Mouse (Mus musculus) kidney, adult 2 months (tissue): ENCODE results near the gene Mt4. TPM values are rescaled to one million over a fixed set of nuclear protein-coding genes. Genes with fewer than 3 reads are reported as not detected.
A peak's percentile ranks its signal among the peaks of the same experiment; 100 is the strongest.

Experiments used
- DNase-seq: peaks from one replicate; pipeline ENCODE4 v3.0.0; 2021
- H3K27ac ChIP-seq: fragments of 200-500 bp; 2 replicates; pipeline ENCODE4 v1.5.1; 2012; ENCODE audit warnings: low read depth, low read length, control low read depth, inconsistent platforms; ENCODE audit not compliant: insufficient read depth
- H3K27me3 ChIP-seq: fragments of 200-500 bp; replicated peaks from 2 replicates; pipeline ENCODE4 v1.6.1; 2012; ENCODE audit warnings: mild to moderate bottlenecking, moderate library complexity, low read length, inconsistent platforms; ENCODE audit not compliant: control insufficient read depth, insufficient read depth
- H3K36me3 ChIP-seq: fragments of 200-500 bp; 2 replicates; pipeline ENCODE4 v1.6.1; 2012; ENCODE audit warnings: mild to moderate bottlenecking, moderate library complexity, low read length, inconsistent platforms; ENCODE audit not compliant: control insufficient read depth, insufficient read depth
- H3K4me1 ChIP-seq: fragments of 200-500 bp; 2 replicates; pipeline ENCODE4 v1.6.1; 2011; ENCODE audit warnings: low read length; ENCODE audit not compliant: control insufficient read depth, insufficient read depth
- H3K4me3 ChIP-seq: fragments of 200-500 bp; 2 replicates; pipeline ENCODE4 v1.5.1; 2011; ENCODE audit warnings: mild to moderate bottlenecking, low read depth, low read length, control low read depth; ENCODE audit not compliant: insufficient read depth
- CTCF ChIP-seq: fragments of 200-500 bp; conservative IDR thresholded peaks from 2 replicates; pipeline ENCODE4 v1.5.1; 2011; ENCODE audit warnings: low read depth, mild to moderate bottlenecking, control low read depth, low read length, moderate library complexity, mixed read lengths; ENCODE audit not compliant: insufficient read depth, insufficient read length
- POLR2A ChIP-seq: fragments of 200-500 bp; IDR thresholded peaks from one replicate; pipeline ENCODE4 v1.6.1; 2011; ENCODE audit warnings: low read depth, low read length, control low read depth
- WGBS: fragments of 180-500 bp; shearing (Covaris S2); methylation state at CpG from one replicate; pipeline ENCODE4 v1.1.7; 2018; 5-methylcytosine and 5-hydroxymethylcytosine counted together
- polyA plus RNA-seq: library from polyadenylated mRNA; depleted of rRNA; stranded (reverse); fragments of >200 nt; gene quantifications from 2 replicates; pipeline ENCODE4 v1.2.3, GENCODE M21; 2012

Gene Mt4
- polyA plus RNA-seq, 1 experiment, result not detected

DNA sequence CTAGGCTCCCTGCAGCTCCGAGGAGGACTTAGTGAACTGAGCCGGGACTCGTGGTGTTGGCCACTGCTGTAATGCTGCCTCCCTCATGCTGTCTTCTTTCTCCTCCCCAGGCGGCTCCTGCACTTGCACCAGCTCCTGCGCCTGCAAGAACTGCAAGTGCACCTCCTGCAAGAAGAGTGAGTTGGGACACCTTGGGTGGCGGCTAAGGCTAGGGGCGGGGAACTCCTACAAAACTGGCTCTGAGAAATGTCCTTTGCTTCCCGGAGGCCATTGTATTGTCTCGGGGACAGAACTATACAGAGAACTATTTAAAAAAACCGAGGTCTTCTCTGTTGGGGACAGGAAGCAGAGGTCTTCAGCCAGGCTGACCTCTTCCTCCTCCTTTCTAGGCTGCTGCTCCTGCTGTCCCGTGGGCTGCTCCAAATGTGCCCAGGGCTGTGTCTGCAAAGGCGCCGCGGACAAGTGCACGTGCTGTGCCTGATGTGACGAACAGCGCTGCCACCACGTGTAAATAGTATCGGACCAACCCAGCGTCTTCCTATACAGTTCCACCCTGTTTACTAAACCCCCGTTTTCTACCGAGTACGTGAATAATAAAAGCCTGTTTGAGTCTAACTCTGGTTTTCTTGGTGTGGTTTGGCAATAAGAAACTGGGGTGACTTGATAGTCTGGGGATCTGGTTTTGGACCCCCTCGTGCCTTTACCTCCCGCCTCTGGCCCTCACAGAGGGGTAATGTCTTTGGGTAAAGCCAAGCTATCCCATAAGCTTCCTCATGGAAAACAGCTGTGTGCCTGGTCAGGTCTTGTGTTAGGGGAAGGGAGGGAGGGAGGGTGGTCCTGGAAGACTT, 42.9 kb downstream of the Mt4 start:
- WGBS, result 6% methylated on average over 25 of the region's 25 CpGs
- Histone ChIP-seq H3K36me3 (no peaks in the 10 kb centered on the region), H3K27me3 (no peaks in the 10 kb centered on the region)

GRCm38 (mm10) chr8:94180561-94180908, 43.5 kb downstream of the Mt4 start:
- no peak for TF ChIP-seq POLR2A
- WGBS, result 94% methylated on average over 1 of the region's 1 CpGs
- Histone ChIP-seq H3K27me3 (no peaks in the 10 kb centered on the region), H3K36me3 (no peaks in the 10 kb centered on the region), H3K27ac (no peak overlapping the region; the same call in 1 of the 2 replicates), H3K4me1 (peaks cover 4% of the 10 kb centered on the region; the same call in 1 of the 2 replicates), H3K4me3 (peak overlapping the region; percentile 70)
- DNase-seq, result no peak

More for the DNA sequence above, 42.9 kb downstream of the Mt4 start:
- TF ChIP-seq CTCF, result no peak
- no peak for TF ChIP-seq POLR2A
- peak overlapping the region; percentile 70 for H3K4me3 ChIP-seq
- H3K27ac ChIP-seq, result peak overlapping the region; percentile 90
- H3K4me1 ChIP-seq, result peaks cover 4% of the 10 kb centered on the region; the same call in 1 of the 2 replicates
- peak; percentile 30 for DNase-seq

GRCm38 (mm10) chr8:94182055-94182929, 45.3 kb downstream of the Mt4 start:
- H3K27me3 ChIP-seq, result no peaks in the 10 kb centered on the region
- WGBS, result 54% methylated on average over 13 of the region's 13 CpGs
- peak overlapping the region; percentile 84 for H3K27ac ChIP-seq
- DNase-seq, result no peak
- no peak for TF ChIP-seq POLR2A
- TF ChIP-seq CTCF, result no peak
- H3K36me3 ChIP-seq, result no peaks in the 10 kb centered on the region
- no peak overlapping the region for H3K4me3 ChIP-seq
- H3K4me1 ChIP-seq, result peaks cover 4% of the 10 kb centered on the region; the same call in 1 of the 2 replicates

- no peaks in the 10 kb centered on the region for H3K27me3 ChIP-seq
- TF ChIP-seq POLR2A, result no peak
- TF ChIP-seq CTCF, result peak; percentile 67
Observed at GRCm38 (mm10) chr8:94183117-94183516, 46.1 kb downstream of the Mt4 start.

GRCm38 (mm10) chr8:94184357-94184843, 47.4 kb downstream of the Mt4 start:
- Histone ChIP-seq H3K36me3 (no peaks in the 10 kb centered on the region), H3K27ac (no peak overlapping the region), H3K27me3 (no peaks in the 10 kb centered on the region), H3K4me3 (no peak overlapping the region), H3K4me1 (peaks cover 4% of the 10 kb centered on the region; the same call in 1 of the 2 replicates)
- 39% methylated on average over 12 of the region's 12 CpGs for WGBS
- TF ChIP-seq POLR2A, result no peak
- no peak for TF ChIP-seq CTCF
- DNase-seq, result no peak

More at GRCm38 (mm10) chr8:94183117-94183516, 46.1 kb downstream of the Mt4 start:
- peak; percentile 88 for DNase-seq
- H3K27ac ChIP-seq, result peak overlapping the region; percentile 84
- under 1% methylated on average over 16 of the region's 16 CpGs for WGBS
- H3K36me3 ChIP-seq, result no peaks in the 10 kb centered on the region
- peak overlapping the region; percentile 43 for H3K4me3 ChIP-seq
- peaks cover 4% of the 10 kb centered on the region; the same call in 1 of the 2 replicates for H3K4me1 ChIP-seq

DNA sequence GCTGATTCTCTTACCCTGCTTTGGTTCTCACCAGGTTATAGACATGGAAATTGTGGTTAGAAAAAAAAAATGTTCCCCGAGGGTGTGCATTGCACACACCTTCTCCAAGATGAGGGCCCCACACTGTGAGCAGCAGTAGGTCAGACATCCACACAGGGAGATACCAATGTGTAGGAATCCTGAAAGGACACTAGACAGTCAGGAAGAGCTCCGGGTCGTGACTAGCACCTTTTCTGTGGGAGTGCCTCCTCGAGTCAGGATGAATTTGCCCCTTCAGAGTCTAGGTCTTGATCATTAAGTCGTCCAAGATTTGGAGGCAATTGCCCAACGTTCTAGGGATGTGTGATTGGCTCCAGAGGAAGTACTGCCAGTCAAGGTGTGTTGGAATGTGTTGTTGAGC, 48.8 kb downstream of the Mt4 start:
- Histone ChIP-seq H3K4me1 (no peaks in the 10 kb centered on the region; the same call in 1 of the 2 replicates), H3K27me3 (no peaks in the 10 kb centered on the region), H3K27ac (no peak overlapping the region)

More for the DNA sequence above, 48.8 kb downstream of the Mt4 start:
- WGBS, result 70% methylated on average over 6 of the region's 6 CpGs
- H3K36me3 ChIP-seq, result no peaks in the 10 kb centered on the region
- no peak for DNase-seq
- no peak for TF ChIP-seq POLR2A
- no peak overlapping the region for H3K4me3 ChIP-seq
